Comparison of ENCODE assay signal across 8 mouse cellular contexts in genomic region chr10:77969973-77970325, GRCm38 (mm10). TPM values are rescaled to one million over a fixed set of nuclear protein-coding genes. Genes with fewer than 3 reads are reported as not detected.
DNase-seq lines count a peak whose midpoint lies in the region; ATAC-seq and TF ChIP-seq lines count a peak whose summit lies in the region.
"Had no signal": no experiment of that assay in that cellular context is flagged by ENCODE, and none has a peak within 500 bp of the region (broad histone marks: within the 10 kb centered on the region; RNA-seq: fewer than 3 reads in every experiment).

No protein-coding gene starts in this region.

- H3K27me3 ChIP-seq in forebrain, embryonic 12.5 days, result peaks cover 30% of the 10 kb centered on the region
- H3K27me3 ChIP-seq in limb, embryonic 14.5 days (ENCODE audit: control insufficient read depth, insufficient read depth, low read length), result peaks cover 12% of the 10 kb centered on the region; the same call in 1 of the 2 replicates
- H3K27me3 ChIP-seq in small intestine, adult 2 months (ENCODE audit: control insufficient read depth, insufficient read depth, low read length), result peaks cover 16% of the 10 kb centered on the region

- no peaks in the 10 kb centered on the region for H3K36me3 ChIP-seq in forebrain, embryonic 12.5 days (replicated peaks)
- no peaks in the 10 kb centered on the region for H3K36me3 ChIP-seq in limb, embryonic 14.5 days (ENCODE audit: control insufficient read depth, insufficient read depth, low read length)
- no peaks in the 10 kb centered on the region for H3K36me3 ChIP-seq in small intestine, adult 2 months (ENCODE audit: control insufficient read depth, insufficient read depth, low read length)

- 0 out of 2 replicates have a peak overlapping the region, but pooled peaks have one; percentile 47 for H3K9ac ChIP-seq in forebrain, embryonic 12.5 days
- H3K9ac ChIP-seq in limb, embryonic 14.5 days (ENCODE audit: low read depth, low read length, severe bottlenecking), result peak overlapping the region; percentile 31; the same call in 1 of the 2 replicates

- WGBS in forebrain, embryonic 12.5 days, result 17% methylated on average over 8 of the region's 8 CpGs
- 13% methylated on average over 8 of the region's 8 CpGs for WGBS in limb, embryonic 14.5 days
- 21% methylated on average over 8 of the region's 8 CpGs for WGBS in small intestine, adult 2 months

- intact Hi-C loops in left cerebral cortex, adult 2 months (cut with DNase I), result loop anchor here (10.0 kb wide), 1 partner anchor 345 kb away; the partner anchor contains the start of gene Ube2g2
- intact Hi-C loops in left cerebral cortex, postnatal 36 days (cut with DNase I), result no loop called here

- H3K4me2 ChIP-seq in forebrain, embryonic 12.5 days, result peak overlapping the region; percentile 66
- peak overlapping the region; percentile 57 for H3K4me2 ChIP-seq in limb, embryonic 14.5 days (replicated peaks; ENCODE audit: low read depth, low read length, severe bottlenecking)

- H3K9me3 ChIP-seq in forebrain, embryonic 12.5 days, result no peaks in the 10 kb centered on the region
- no peaks in the 10 kb centered on the region for H3K9me3 ChIP-seq in limb, embryonic 14.5 days (ENCODE audit: control insufficient read depth, low read length)

- TF ChIP-seq POLR2A in limb, embryonic 14.5 days (IDR thresholded peaks at IDR 0.05; ENCODE audit: borderline replicate concordance, extremely low read depth, insufficient read depth, insufficient read length), result no peak
- no peak for TF ChIP-seq POLR2A in small intestine, adult 2 months (IDR thresholded peaks at IDR 0.05; ENCODE audit: low read depth, low read length)

- ATAC-seq in forebrain, embryonic 12.5 days (ENCODE audit: low FRiP score), result no peak
- ATAC-seq in limb, embryonic 14.5 days (ENCODE audit: low FRiP score, low read depth), result no peak

- no peak for TF ChIP-seq CTCF in left cerebral cortex, adult 2 months (IDR thresholded peaks at IDR 0.05)
- TF ChIP-seq CTCF in small intestine, adult 2 months (IDR thresholded peaks at IDR 0.05; ENCODE audit: extremely low read depth, insufficient read length, insufficient replicate concordance, low read depth, low read length), result no peak

- peak overlapping the region; percentile 19; the same call in 1 of the 2 replicates for H3K27ac ChIP-seq in left cerebral cortex, adult 2 months
- H3K27ac ChIP-seq in forebrain, embryonic 12.5 days, result no peak overlapping the region
- no peak overlapping the region for H3K27ac ChIP-seq in limb, embryonic 14.5 days (replicated peaks; ENCODE audit: low read depth, low read length)
- H3K27ac ChIP-seq in small intestine, adult 2 months (ENCODE audit: insufficient read depth, low read depth, low read length), result no peak overlapping the region

- no peak for DNase-seq in left cerebral cortex, adult 2 months (ENCODE audit: extremely low spot score in 1 of 2, low spot score in 2 of 2)
- no peak for DNase-seq in left cerebral cortex, postnatal 36 days (ENCODE audit: low spot score in 2 of 2)
- no peak for DNase-seq in limb, embryonic 14.5 days (ENCODE audit: low spot score)
- no peak for DNase-seq in layer of hippocampus, postnatal 10 days (ENCODE audit: low spot score in 2 of 2)
- DNase-seq in urinary bladder, postnatal 36 days (ENCODE audit: low spot score in 2 of 2), result no peak
- DNase-seq: lung, adult 2 months had no signal

- peak overlapping the region; percentile 42 for H3K4me3 ChIP-seq in left cerebral cortex, adult 2 months
- peak overlapping the region; percentile 36 for H3K4me3 ChIP-seq in forebrain, embryonic 12.5 days (replicated peaks)
- H3K4me3 ChIP-seq in limb, embryonic 14.5 days (replicated peaks; ENCODE audit: low read length), result peak overlapping the region; percentile 31
- H3K4me3 ChIP-seq in small intestine, adult 2 months (ENCODE audit: low read depth, low read length), result peak overlapping the region; percentile 44

- H3K4me1 ChIP-seq in forebrain, embryonic 12.5 days, result peaks cover 12% of the 10 kb centered on the region
- H3K4me1 ChIP-seq in limb, embryonic 14.5 days (ENCODE audit: control insufficient read depth, insufficient read depth, low read length), result peaks cover 4% of the 10 kb centered on the region; the same call in 1 of the 2 replicates
- H3K4me1 ChIP-seq in small intestine, adult 2 months (ENCODE audit: control insufficient read depth, insufficient read depth, insufficient read length, low read length), result peaks cover 7% of the 10 kb centered on the region

RNA-seq across cellular contexts. Expression of gene Trpm2, which starts 0.4 kb away (rescaled TPM):
- total RNA-seq in left cerebral cortex, adult 2 months (2021), result 10 to 100 TPM; 44.7 to 50.3 TPM
- 10 to 100 TPM; 40.4 to 44.2 TPM for total RNA-seq in left cerebral cortex, postnatal 36 days (2021)
- polyA plus RNA-seq in forebrain, embryonic 12.5 days (2016; fragmentation: Nextera tagmentation; extraction: Ambion mirVana), result 0.62 and 1.1 TPM in 2 replicates
- 0.39 and 0.69 TPM in 2 replicates for polyA plus RNA-seq in limb, embryonic 14.5 days (2012; rRNA removed)
- 0.06 and 0.41 TPM in 2 replicates for polyA plus RNA-seq in limb, embryonic 14.5 days (2014; fragmentation: Nextera tagmentation; extraction: Ambion mirVana)
- 1.8 and 3.4 TPM in 2 replicates for polyA plus RNA-seq in small intestine, adult 2 months (2012; rRNA removed)
- total RNA-seq in layer of hippocampus, postnatal 10 days (2021), result 10 to 100 TPM; 26.0 to 27.3 TPM

RNA-seq across cellular contexts. Expression of gene 1810043G02Rik, which starts 8.4 kb away (rescaled TPM):
- total RNA-seq in left cerebral cortex, adult 2 months (2021), result 10 to 100 TPM; 33.9 to 34.0 TPM
- 10 to 100 TPM; 32.7 to 38.1 TPM for total RNA-seq in left cerebral cortex, postnatal 36 days (2021)
- 28.1 and 32.2 TPM in 2 replicates for polyA plus RNA-seq in forebrain, embryonic 12.5 days (2016; fragmentation: Nextera tagmentation; extraction: Ambion mirVana)
- 42.9 and 55.6 TPM in 2 replicates for polyA plus RNA-seq in limb, embryonic 14.5 days (2012; rRNA removed)
- 26.5 and 27.1 TPM in 2 replicates for polyA plus RNA-seq in limb, embryonic 14.5 days (2014; fragmentation: Nextera tagmentation; extraction: Ambion mirVana)
- polyA plus RNA-seq in small intestine, adult 2 months (2012; rRNA removed), result 11.0 and 14.6 TPM in 2 replicates
- 10 to 100 TPM; 32.7 to 42.5 TPM for total RNA-seq in layer of hippocampus, postnatal 10 days (2021)

RNA-seq across cellular contexts. Expression of gene Pfkl, which starts 39.9 kb away (rescaled TPM):
- 100 to 1,000 TPM; 141 to 149 TPM for total RNA-seq in left cerebral cortex, adult 2 months (2021)
- 100 to 1,000 TPM; 149 to 153 TPM for total RNA-seq in left cerebral cortex, postnatal 36 days (2021)
- polyA plus RNA-seq in forebrain, embryonic 12.5 days (2016; fragmentation: Nextera tagmentation; extraction: Ambion mirVana), result 134 and 135 TPM in 2 replicates
- polyA plus RNA-seq in limb, embryonic 14.5 days (2012; rRNA removed), result 129 and 180 TPM in 2 replicates
- 112 and 122 TPM in 2 replicates for polyA plus RNA-seq in limb, embryonic 14.5 days (2014; fragmentation: Nextera tagmentation; extraction: Ambion mirVana)
- polyA plus RNA-seq in small intestine, adult 2 months (2012; rRNA removed), result 31.2 and 39.0 TPM in 2 replicates
- total RNA-seq in layer of hippocampus, postnatal 10 days (2021), result 100 to 1,000 TPM; 112 to 116 TPM
